Mouse (Mus musculus) neural tube, embryonic 14.5 days (tissue): ENCODE results near the gene Tmem190. TPM values are rescaled to one million over a fixed set of nuclear protein-coding genes. Genes with fewer than 3 reads are reported as not detected.

Experiments
- ATAC-seq: fragments of 200-750 bp; cut with Nextera tagmentation; 2 replicates; pipeline ENCODE4 v1.8.0; 2017; ENCODE audit warnings: low read depth, mild to moderate bottlenecking, moderate TSS enrichment, moderate library complexity
- H3K27ac ChIP-seq: fragments of 300-500 bp; sonication (generic); 2 replicates; pipeline ENCODE4 v1.5.1; 2014; ENCODE audit warnings: low read depth, mild to moderate bottlenecking, control low read depth, low read length, moderate library complexity, mixed read lengths
- H3K27me3 ChIP-seq: fragments of 300-500 bp; sonication (generic); 2 replicates; pipeline ENCODE4 v1.6.1; 2014; ENCODE audit warnings: low read length; ENCODE audit not compliant: control insufficient read depth, insufficient read depth
- H3K36me3 ChIP-seq: fragments of 300-500 bp; sonication (generic); 2 replicates; pipeline ENCODE4 v1.6.1; 2014; ENCODE audit warnings: low read length, mixed read lengths; ENCODE audit not compliant: control insufficient read depth, insufficient read depth
- H3K4me1 ChIP-seq: fragments of 300-500 bp; sonication (generic); 2 replicates; pipeline ENCODE4 v1.6.1; 2014; ENCODE audit warnings: low read length; ENCODE audit not compliant: control insufficient read depth, insufficient read depth
- H3K4me2 ChIP-seq: fragments of 300-500 bp; sonication (generic); 2 replicates; pipeline ENCODE4 v1.6.1; 2014; ENCODE audit warnings: mild to moderate bottlenecking, low read depth, low read length, control low read depth
- H3K4me3 ChIP-seq: fragments of 300-500 bp; sonication (generic); 2 replicates; pipeline ENCODE4 v1.5.1; 2014; ENCODE audit warnings: low read depth, low read length, control low read depth, mixed read lengths
- H3K9ac ChIP-seq: fragments of 300-500 bp; sonication (generic); replicated peaks from 2 replicates; pipeline ENCODE4 v1.6.1; 2014; ENCODE audit warnings: low read depth, mild to moderate bottlenecking, control low read depth, low read length, mixed read lengths
- H3K9me3 ChIP-seq: fragments of 300-500 bp; sonication (generic); 2 replicates; pipeline ENCODE4 v1.6.1; 2016; ENCODE audit warnings: low read length; ENCODE audit not compliant: control insufficient read depth
- WGBS: fragments of 180-500 bp; shearing (Covaris S2); extraction: QIAGEN DNeasy Blood & Tissue Kit; methylation state at CpG from one replicate; pipeline ENCODE4 v1.1.7; 2014; 5-methylcytosine and 5-hydroxymethylcytosine counted together
- polyA plus RNA-seq: library from polyadenylated mRNA; unstranded; fragments of >200 nt; fragmentation: Nextera tagmentation; extraction: Ambion mirVana; gene quantifications from 2 replicates; pipeline ENCODE4 v1.2.1, GENCODE M21; 2014

Gene Tmem190
- 0.46 TPM in 1 of 2 replicates, not detected in the other for polyA plus RNA-seq

DNA sequence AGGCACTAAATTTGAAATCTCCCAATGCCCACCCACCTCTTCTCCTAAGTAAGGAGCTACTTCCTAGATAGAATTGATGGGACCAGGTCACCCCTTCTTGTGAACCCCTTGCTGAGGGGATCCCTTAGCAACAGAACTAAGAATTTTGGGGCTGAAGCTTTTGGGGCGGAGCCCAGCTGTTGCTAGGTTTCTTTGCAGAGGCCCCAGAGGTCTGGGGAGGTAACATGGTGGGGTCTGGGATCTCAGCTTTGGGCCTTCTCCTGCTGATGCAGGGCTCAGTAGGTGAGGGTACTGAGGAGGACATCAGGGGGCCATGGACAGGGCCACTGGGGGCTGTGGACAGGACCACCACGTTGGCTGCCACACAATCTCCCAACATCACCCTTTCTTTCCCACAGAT lies at the start of gene Tmem190, which contains the start of gene Il11:
Tmem190 (plus strand) TSS at position 179 of the 400 bp plus-strand sequence.
Il11 (minus strand) TSS at position 101 of the 400 bp plus-strand sequence.
- 77% methylated on average over 2 of the region's 2 CpGs for WGBS
- H3K9me3 ChIP-seq: no peaks in the 10 kb centered on the region
- H3K4me3 ChIP-seq: no peak within 1 kb of the TSS
- peaks cover 15% of the 10 kb centered on the region for H3K27me3 ChIP-seq
- H3K9ac ChIP-seq: no peak within 1 kb of the TSS
- H3K4me2 ChIP-seq: no peak within 1 kb of the TSS
- no peak for ATAC-seq
- no peaks in the 10 kb centered on the region for H3K36me3 ChIP-seq
- H3K27ac ChIP-seq: no peak within 1 kb of the TSS
- no peaks in the 10 kb centered on the region for H3K4me1 ChIP-seq

- Histone ChIP-seq H3K4me3 (no peak overlapping the region), H3K27me3 (no peaks in the 10 kb centered on the region), H3K4me2 (no peak overlapping the region), H3K9me3 (no peaks in the 10 kb centered on the region), H3K36me3 (no peaks in the 10 kb centered on the region), H3K9ac (no peak overlapping the region), H3K27ac (no peak overlapping the region), H3K4me1 (no peaks in the 10 kb centered on the region)
- 70% methylated on average over 6 of the region's 6 CpGs for WGBS
- no peak for ATAC-seq
Measured at GRCm38 (mm10) chr7:4732968-4733392, 49.8 kb upstream of the Tmem190 start.

GRCm38 (mm10) chr7:4739041-4739543 lies 43.6 kb upstream of the Tmem190 start:
- Histone ChIP-seq H3K4me1 (peaks cover 31% of the 10 kb centered on the region), H3K27me3 (no peaks in the 10 kb centered on the region), H3K36me3 (no peaks in the 10 kb centered on the region), H3K27ac (peak overlapping the region; percentile 80), H3K9me3 (no peaks in the 10 kb centered on the region), H3K4me2 (peak overlapping the region; percentile 84), H3K4me3 (peak overlapping the region; percentile 74), H3K9ac (peak overlapping the region; percentile 28; the same call in 1 of the 2 replicates)
- no peak for ATAC-seq
- WGBS: 35% methylated on average over 10 of the region's 10 CpGs

DNA sequence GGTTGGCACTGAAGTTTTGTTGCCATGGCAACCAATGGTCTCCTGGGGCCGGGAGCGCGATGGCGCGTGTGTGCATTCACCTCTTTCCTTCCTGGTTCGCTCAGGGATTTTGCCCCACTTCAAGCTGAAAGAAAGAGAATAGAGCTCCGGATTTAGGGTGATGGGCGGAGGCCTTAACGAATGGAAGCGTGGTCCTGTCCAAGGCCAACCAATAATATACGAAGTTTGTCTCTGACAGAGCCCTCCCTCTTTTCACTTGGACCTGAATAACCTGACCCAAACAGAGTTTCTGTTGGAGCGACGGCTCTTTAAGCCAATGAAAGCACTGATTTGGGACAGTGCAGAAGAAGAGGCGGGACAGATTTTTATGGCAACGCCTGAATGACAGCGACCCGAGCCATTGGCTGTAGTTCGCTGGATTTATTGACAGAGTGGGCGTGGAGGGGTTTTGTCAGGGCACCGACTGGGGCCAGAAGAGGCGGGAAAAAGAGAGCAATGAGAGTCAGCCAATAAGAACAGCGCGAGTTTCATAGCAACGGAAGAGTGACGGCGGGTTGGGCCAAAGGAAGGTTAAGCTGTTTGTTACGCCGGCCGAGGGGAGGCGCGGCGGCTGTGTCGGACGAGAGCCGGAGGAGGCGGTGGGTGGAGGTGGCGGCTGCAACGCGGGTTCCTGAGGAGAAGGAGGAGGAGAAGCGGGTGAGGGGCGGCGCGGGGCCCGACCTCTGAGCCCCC lies 43.0 kb upstream of the Tmem190 start, which contains the start of gene Kmt5c:
Kmt5c (plus strand) TSS at position 572 of the 732 bp plus-strand sequence.
- Histone ChIP-seq H3K36me3 (no peaks in the 10 kb centered on the region), H3K9ac (peak within 1 kb of the TSS; percentile 87), H3K27me3 (no peaks in the 10 kb centered on the region), H3K4me1 (peaks cover 31% of the 10 kb centered on the region), H3K4me3 (peak within 1 kb of the TSS; percentile 74), H3K27ac (peak within 1 kb of the TSS; percentile 91), H3K9me3 (no peaks in the 10 kb centered on the region), H3K4me2 (peak within 1 kb of the TSS; percentile 84)
- 1% methylated on average over 37 of the region's 44 CpGs for WGBS
- peak; percentile 97 for ATAC-seq

GRCm38 (mm10) chr7:4740309-4740727 lies 42.4 kb upstream of the Tmem190 start:
- Histone ChIP-seq H3K4me2 (peak overlapping the region; percentile 84), H3K9ac (peak overlapping the region; percentile 87), H3K27me3 (no peaks in the 10 kb centered on the region), H3K36me3 (no peaks in the 10 kb centered on the region), H3K27ac (peak overlapping the region; percentile 91), H3K9me3 (no peaks in the 10 kb centered on the region), H3K4me1 (peaks cover 31% of the 10 kb centered on the region), H3K4me3 (peak overlapping the region; percentile 74)
- ATAC-seq: peak; percentile 53
- 1% methylated on average over 14 of the region's 14 CpGs for WGBS

DNA sequence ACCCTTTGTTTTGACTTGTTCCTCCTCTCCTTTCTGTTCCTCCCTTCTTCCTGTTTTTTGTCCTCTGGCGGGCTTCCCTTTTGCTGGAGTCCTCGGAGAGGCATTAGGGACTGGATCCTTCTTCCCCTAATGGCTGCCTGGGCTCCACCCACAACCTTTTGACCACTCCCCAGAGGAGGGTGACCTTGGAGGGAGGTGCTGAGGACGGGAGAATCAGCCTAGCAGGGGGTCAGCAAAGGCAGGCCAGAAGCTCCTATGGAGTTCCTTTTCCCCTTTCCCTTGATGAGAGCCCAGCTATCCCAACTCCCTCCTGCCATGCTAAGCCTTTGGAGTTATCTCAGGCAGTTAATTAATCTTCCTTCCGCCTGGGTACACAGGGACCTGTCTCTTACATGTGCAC lies 41.6 kb upstream of the Tmem190 start:
- H3K9me3 ChIP-seq: no peaks in the 10 kb centered on the region
- H3K4me1 ChIP-seq: peaks cover 31% of the 10 kb centered on the region
- H3K27ac ChIP-seq: peak overlapping the region; percentile 91
- H3K4me3 ChIP-seq: peak overlapping the region; percentile 74
- no peaks in the 10 kb centered on the region for H3K27me3 ChIP-seq
- no peaks in the 10 kb centered on the region; the same call in 1 of the 2 replicates for H3K36me3 ChIP-seq
- 0% methylated on average over 4 of the region's 4 CpGs for WGBS
- H3K4me2 ChIP-seq: peak overlapping the region; percentile 84
- H3K9ac ChIP-seq: peak overlapping the region; percentile 87
- ATAC-seq: no peak

DNA sequence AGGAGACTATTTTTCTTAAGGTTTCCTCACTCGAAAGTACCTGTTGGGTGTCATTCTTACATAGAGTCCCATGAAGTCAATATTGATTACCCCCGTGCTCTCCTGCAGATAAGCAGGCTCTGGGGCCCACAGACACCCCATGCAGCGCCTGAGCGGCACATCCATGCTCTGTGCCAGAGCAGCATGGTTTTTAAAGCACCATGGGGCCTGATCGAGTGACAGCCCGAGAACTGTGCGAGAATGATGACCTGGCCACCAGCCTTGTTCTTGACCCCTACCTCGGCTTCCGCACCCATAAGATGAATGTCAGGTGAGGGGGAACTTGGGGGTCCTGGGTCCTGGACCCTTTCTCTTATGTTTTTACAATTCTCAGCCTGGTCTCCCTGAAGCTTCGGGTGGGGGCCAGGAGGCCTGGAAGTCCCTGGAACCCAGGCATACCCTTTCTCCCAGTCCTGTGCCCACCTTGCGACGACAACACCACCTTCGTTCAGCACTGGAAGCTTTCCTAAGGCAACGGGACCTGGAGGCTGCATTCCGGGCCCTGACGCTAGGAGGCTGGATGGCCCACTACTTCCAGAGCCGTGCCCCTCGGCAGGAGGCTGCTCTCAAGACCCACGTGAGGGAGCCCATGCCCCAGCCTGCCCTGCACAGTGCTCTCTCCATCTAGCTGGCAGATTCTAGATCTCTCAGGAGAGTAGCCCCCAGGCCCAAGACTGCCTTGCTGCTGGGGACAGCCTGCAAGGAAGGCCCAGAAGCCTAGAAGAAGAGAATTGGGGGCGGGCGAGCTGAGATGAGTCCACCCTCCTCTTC lies 40.9 kb upstream of the Tmem190 start:
- 81% methylated on average over 21 of the region's 21 CpGs for WGBS
- Histone ChIP-seq H3K4me2 (peak overlapping the region; percentile 84), H3K9me3 (no peaks in the 10 kb centered on the region), H3K27me3 (no peaks in the 10 kb centered on the region), H3K9ac (peak overlapping the region; percentile 87; the same call in 1 of the 2 replicates), H3K4me3 (peak overlapping the region; percentile 74; the same call in 1 of the 2 replicates), H3K27ac (no peak overlapping the region), H3K36me3 (peaks cover 7% of the 10 kb centered on the region), H3K4me1 (peaks cover 31% of the 10 kb centered on the region)
- no peak for ATAC-seq

DNA sequence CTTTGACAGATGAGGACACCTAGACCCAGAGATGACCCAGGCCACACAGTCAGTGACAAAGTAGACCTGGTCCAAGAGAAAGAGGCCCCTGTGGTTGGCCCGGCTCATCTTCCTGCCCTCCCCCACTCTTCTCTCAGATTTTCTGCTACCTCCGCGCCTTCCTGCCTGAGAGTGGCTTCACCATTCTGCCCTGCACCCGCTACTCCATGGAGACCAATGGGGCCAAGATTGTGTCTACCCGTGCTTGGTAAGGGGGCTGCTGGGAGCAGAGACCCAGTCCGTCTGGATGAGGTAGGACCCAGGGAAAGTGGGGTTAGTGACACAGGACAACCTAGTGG lies 40.3 kb upstream of the Tmem190 start:
- peaks cover 7% of the 10 kb centered on the region for H3K36me3 ChIP-seq
- H3K9ac ChIP-seq: no peak overlapping the region
- H3K27me3 ChIP-seq: no peaks in the 10 kb centered on the region
- H3K4me2 ChIP-seq: 0 out of 2 replicates have a peak overlapping the region, but pooled peaks have one; percentile 84
- no peaks in the 10 kb centered on the region for H3K9me3 ChIP-seq
- H3K27ac ChIP-seq: no peak overlapping the region
- no peak overlapping the region; the same call in 1 of the 2 replicates for H3K4me3 ChIP-seq
- no peak for ATAC-seq
- WGBS: 96% methylated on average over 6 of the region's 6 CpGs
- peaks cover 31% of the 10 kb centered on the region for H3K4me1 ChIP-seq
